Mouse (Mus musculus) frontal cortex, postnatal 25 days (tissue): Measurements from ENCODE around the gene Mtx2.
A peak's percentile ranks its signal among the peaks of the same experiment; 100 is the strongest.

ENCODE experiments used
- DNase-seq, 2 experiments: peaks; one replicate each; pipeline ENCODE4 v3.0.0; 2022; ENCODE audit warnings: low spot score in 2 of 2

The Mtx2 gene

DNA sequence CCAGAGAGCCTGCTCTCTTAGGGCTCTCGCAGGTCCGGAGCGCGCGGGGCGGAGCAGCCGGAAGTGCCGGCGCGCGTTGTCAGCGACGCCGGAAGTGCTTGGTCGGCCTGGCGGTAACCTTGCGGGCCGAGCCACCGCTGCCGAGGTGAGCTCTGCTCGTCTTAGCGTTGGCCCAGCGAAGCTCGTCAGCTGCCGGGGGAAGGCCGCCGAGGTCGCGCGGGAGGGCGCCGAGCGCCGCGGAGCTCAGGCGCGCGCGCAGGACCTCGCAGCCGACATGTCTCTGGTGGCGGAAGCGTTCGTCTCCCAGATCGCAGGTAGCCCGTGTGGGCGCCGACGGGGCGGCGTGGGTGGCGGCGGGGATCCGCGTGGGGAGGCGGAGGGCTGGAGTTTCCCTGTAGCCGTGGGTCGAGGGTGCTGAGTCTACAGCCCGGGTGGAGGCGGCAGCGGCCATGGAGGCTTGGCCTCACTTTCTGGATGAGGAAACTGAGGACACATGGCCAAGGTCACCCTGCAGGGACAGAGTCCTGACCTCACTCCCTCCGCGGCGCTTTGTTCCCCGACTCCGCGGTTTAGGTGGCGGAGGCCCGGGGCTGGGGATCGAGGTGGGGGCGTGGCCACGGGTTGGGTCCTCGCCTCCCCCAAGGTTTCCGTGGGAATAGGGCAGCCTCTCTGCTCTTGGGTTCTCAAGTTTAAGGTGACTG, at the start of gene Mtx2:
Mtx2 (plus strand) TSS at position 74 of the 701 bp plus-strand sequence.
- peak; percentile 59 to 64 for DNase-seq

DNA sequence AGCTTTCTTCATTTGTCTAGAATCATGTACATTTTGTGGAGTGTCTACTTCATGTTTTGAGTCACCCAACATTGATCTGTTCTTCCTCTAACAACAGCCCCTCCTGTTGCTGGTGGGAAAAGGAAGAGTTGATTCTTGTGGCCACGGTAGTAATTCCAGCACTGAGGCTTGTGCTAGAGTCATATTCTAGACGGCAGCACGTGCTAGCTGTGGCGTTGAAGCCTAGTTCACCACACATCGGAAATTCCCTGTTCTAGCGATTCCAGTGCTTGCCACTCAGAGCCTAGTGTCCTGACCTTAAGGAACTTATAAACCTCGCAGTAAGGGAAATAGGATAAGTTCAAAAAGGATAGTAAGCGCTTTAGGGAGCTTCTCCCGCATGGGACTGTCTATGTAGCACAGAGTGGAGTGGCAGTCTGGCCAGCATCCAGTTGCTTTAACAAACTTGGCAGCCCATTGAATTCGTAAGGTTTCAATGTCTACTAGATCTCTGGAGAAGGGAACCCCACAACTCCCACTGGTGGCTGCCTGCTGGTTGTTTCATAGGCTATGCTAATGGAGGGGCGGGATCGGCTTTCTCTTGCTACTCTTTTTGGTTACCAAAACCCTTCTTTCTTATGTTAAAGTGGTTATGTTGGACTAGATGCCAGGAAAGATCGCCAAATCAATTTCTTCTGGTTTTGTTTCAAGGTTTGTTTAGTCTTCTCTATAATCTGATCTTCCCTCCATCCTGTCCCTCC, 47.9 kb upstream of the Mtx2 start:
- DNase-seq = no peak

DNA sequence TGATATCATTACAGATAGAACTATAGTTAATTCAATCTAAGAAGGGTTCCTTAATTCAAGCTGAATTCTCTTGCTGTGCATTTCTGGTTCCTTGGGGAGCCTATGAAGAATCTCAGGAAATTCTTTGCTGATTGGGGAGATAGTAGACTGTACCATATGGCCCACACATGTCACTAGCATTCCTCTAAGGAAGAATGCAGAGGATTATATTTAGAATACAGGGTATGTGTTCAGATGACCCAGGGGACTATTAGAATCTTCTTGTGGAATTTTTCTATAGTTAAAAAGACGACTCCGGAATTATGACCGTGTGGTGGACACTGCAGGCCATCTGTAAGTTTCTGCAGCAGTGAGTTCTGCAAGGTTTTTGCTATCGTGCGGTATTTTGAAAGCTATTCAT, 44.2 kb upstream of the Mtx2 start:
- DNase-seq = no peak

- DNase-seq = no peak
These were observed 30.1 kb upstream of the Mtx2 start for GRCm38 (mm10) chr2:74795531-74795930.

GRCm38 (mm10) chr2:74808431-74808830, 17.2 kb upstream of the Mtx2 start:
- DNase-seq = no peak

- DNase-seq = no peak
These were observed 2.9 kb upstream of the Mtx2 start for GRCm38 (mm10) chr2:74822654-74823053.

DNA sequence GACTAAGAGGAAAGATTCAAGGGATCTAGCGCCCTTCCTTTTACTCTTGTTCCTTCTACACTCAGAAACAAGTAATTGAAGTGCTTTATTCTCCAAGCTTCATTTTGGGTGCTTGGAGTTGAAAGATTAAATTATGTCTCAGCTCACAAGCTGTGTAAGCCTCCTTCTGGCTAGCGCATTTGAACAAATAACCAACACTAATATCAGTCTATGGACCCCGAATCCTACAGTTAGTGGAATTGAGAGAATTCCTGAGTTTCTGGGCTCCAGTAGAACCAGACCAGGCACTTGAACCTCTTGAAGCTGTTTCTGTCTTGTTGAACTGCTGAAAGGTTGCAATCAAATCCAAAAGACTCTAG, 253 bp upstream of the Mtx2 start:
- DNase-seq = no peak

- DNase-seq = no peak
These were observed 21.4 kb downstream of the Mtx2 start for GRCm38 (mm10) chr2:74846992-74847391.

DNA sequence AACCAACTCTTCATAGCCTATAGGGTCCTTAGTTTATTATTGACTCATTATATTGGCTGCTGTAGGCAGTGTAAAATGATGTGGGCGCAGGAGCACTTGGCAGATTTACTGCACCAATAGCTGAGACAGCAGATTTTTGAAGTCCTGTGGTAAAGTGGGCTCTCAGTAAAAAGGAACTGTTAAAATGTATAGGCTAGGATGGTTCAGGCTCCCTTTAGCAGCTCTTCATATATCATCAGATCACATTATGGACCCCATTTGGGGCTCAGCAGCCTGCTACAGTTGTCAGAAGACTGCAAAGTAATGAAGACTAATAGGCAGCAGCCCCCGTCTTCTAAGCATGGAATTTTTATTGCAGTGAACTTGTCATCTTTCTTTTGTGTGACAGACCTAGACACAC, 21.9 kb downstream of the Mtx2 start:
- DNase-seq = no peak

GRCm38 (mm10) chr2:74850036-74850435, 24.4 kb downstream of the Mtx2 start:
- no peak for DNase-seq

DNA sequence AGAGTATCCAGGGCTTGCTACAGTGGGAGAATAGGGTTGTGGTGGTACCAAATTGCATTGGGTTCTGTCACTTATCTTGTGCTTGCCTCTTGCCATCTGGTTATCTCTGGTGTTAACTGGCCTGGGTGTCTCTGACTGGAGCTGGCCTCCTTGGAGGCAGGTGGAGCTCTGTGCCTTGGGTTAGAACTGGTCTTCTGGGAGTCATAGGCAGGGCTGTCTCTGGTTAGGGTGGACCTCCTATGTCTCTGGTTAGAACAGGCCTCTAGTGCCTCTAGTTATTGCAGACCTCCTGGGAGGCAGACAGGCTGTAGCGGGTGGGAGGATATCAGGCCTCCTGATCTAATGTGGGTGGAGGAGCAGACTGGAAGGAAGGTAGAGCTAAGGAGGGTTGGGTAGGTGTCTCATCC, 36.5 kb downstream of the Mtx2 start:
- DNase-seq = no peak

DNA sequence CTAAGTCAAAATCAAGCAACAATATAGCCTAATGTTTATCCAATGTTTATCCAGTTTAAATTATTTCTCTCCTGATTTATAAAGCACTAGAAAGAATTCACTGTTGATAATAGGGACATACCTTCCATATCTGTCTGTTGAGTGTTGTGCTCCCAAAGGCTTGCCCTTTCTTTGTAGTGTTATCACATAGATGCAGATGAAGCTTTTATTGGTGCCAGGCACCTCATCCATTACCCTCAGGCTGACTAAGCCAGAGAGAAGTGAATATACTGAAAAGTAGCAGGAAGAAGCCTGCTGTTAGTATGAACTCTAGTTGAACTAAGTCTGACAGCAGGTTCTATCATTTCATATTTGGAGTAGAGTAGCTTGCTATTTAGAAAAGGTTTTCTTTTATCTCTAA, 39.8 kb downstream of the Mtx2 start:
- no peak for DNase-seq

GRCm38 (mm10) chr2:74874043-74874442, 48.4 kb downstream of the Mtx2 start:
- DNase-seq = no peak

DNA sequence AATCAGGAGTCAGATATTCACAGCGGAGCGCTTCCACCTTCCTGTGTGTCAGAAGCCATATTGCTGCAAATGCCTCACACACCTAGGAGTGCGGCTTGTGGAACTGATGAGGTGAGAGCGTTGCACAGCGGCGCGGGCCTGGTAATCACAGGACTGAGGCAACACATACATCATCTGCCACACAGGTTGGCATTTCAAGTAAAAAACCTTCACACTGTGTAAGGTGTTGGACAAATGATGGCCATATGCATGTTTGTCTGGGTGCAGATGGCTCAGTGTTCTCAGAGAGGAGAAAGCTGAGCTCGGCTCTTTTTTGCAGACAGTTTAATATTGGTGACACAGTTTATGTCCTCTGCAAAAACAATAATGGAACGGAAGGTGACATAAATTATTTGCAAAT, 58.8 kb downstream of the Mtx2 start:
- no peak for DNase-seq

DNA sequence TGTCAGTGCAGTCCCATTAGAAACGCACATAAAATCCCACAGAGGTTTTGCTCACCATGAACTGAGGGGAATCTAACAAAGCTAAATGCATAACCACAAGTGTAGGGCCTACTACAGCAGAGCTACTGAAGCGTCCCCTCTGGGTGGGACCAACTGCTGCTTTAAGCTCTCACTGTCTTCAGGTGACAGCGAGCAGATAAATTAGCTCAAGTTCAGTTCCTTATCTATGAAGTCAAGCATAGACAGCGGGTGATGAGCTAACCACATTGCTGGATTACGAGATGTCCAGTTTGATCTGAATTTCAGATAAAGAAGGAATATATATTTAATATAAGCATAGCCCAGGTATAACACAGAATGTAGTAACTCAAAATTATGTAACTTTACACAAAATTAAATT, 66.3 kb downstream of the Mtx2 start:
- no peak for DNase-seq

GRCm38 (mm10) chr2:74892881-74893615, 67.4 kb downstream of the Mtx2 start:
- no peak for DNase-seq

DNA sequence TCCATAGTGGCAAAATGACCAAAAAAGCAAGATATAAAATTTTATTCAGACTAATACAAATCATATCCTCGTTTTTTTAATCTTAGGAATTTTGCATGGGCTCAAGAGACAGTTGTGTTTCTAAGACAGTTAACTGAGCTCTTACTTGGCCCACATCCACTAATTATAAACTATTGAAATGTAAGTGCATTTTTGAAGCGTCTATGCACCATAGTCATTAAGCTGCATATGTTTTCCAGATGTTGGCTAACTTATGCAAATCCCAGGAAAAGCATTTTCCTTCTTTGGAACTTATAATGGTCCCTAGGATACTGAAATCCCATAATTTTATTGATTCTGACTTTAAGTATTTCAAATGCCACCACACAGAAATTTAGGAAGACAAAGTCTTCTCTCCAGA, 68.5 kb downstream of the Mtx2 start:
- DNase-seq = no peak

GRCm38 (mm10) chr2:74899973-74900372, 74.4 kb downstream of the Mtx2 start:
- no peak for DNase-seq

- DNase-seq = no peak
These were observed 76.2 kb downstream of the Mtx2 start for GRCm38 (mm10) chr2:74901764-74902295.

DNA sequence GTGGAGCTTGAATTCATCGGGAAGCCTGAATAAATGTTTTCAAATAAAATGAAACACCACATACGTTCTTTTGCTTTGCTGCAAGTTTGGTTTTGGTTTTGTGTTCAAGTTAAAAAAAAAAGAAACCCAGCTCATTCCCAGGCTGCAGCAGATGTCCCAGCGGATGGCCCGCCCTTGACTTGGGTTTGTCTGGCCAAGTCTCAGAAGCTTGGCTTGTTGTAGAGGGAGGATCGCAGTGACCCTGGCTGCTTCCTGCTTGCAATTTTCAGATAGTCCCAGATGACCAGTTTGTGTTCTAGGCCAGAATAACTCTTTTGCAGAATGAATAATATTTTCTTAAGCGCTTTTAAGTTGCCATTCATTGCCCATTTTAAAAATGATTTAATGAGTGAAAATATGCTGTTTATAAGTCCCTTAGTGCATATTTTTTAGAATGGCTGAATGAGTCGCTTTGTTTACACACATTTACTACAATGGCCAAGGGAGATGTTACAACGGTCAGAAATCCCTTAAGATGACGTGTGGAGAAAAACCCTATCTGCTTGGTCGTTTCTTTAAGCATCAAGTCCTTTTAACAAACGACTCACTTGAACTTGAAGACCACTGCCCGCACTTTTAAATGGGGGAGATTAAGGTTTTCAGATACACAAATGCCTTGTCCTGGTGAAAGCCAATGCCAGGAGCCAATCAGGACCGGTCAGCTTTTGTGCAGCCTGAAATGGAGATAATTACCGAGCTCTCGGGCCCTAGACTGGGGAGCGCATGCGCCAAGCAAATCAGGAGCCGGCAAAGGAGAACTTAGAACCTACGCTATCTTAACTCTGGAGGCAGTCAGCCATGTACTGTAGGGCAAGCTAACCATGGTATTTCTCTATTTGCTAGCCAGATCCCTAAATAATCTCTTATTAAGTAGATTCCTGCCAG, 82.0 kb downstream of the Mtx2 start:
- DNase-seq = no peak

DNA sequence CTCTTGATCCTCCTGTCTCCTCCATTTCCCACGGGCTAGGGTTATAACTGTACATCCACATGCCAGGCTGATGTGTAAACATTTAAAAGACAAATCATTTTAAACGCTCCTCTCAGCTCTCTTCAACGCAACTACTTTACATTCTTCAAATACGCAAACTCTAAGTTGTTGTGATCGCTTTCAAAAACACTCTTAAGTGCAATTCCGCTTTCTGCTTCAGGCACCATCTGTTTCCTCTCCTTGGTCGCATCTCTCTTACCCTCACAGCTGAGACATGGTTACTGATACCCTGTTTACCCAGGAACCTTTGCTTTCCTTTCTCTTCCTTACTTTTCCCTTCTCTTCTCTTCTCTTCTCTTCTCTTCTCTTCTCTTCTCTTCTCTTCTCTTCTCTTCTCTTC, 86.4 kb downstream of the Mtx2 start:
- DNase-seq = no peak
